Mouse (Mus musculus) neural tube, embryonic 11.5 days (tissue): ENCODE data around the gene Adh4. TPM values are rescaled to one million over a fixed set of nuclear protein-coding genes. Genes with fewer than 3 reads are reported as not detected.
A peak's percentile ranks its signal among the peaks of the same experiment; 100 is the strongest.
"Not testable (repeated sequence)": the region's sequence is repeated elsewhere in the genome, so short reads cannot be mapped to it uniquely, and the experiment has no call there.

Experiments used
- ATAC-seq: fragments of 200-750 bp; cut with Nextera tagmentation; 2 replicates; pipeline ENCODE4 v1.8.0; 2017; ENCODE audit warnings: moderate number of reproducible peaks, mild to moderate bottlenecking, moderate TSS enrichment, moderate library complexity; ENCODE audit not compliant: insufficient read depth, low FRiP score, low TSS enrichment
- DNase-seq: peaks from one replicate; pipeline ENCODE4 v3.0.0-alpha.2; 2015; ENCODE audit warnings: low spot score
- H3K27ac ChIP-seq: fragments of 300-500 bp; sonication (generic); 2 replicates; pipeline ENCODE4 v1.5.1; 2014; ENCODE audit warnings: low read depth, mild to moderate bottlenecking, low read length
- H3K27me3 ChIP-seq: fragments of 300-500 bp; sonication (generic); 2 replicates; pipeline ENCODE4 v1.6.1; 2014; ENCODE audit warnings: mild to moderate bottlenecking, low read length, mixed read lengths; ENCODE audit not compliant: control insufficient read depth, insufficient read depth
- H3K36me3 ChIP-seq: fragments of 300-500 bp; sonication (generic); 2 replicates; pipeline ENCODE4 v1.6.1; 2014; ENCODE audit warnings: mild to moderate bottlenecking, low read length, moderate library complexity, mixed read lengths; ENCODE audit not compliant: control insufficient read depth, insufficient read depth
- H3K4me1 ChIP-seq: fragments of 300-500 bp; sonication (generic); 2 replicates; pipeline ENCODE4 v1.6.1; 2014; ENCODE audit warnings: low read length, mixed read lengths; ENCODE audit not compliant: control insufficient read depth, insufficient read depth
- H3K4me2 ChIP-seq: fragments of 300-500 bp; sonication (generic); 2 replicates; pipeline ENCODE4 v1.6.1; 2014; ENCODE audit warnings: low read depth, mild to moderate bottlenecking, moderate library complexity
- H3K4me3 ChIP-seq: fragments of 300-500 bp; sonication (generic); 2 replicates; pipeline ENCODE4 v1.5.1; 2014; ENCODE audit warnings: low read depth, low read length
- H3K9ac ChIP-seq: fragments of 300-500 bp; sonication (generic); 2 replicates; pipeline ENCODE4 v1.6.1; 2014; ENCODE audit warnings: mild to moderate bottlenecking, low read length
- H3K9me3 ChIP-seq: fragments of 300-500 bp; sonication (generic); 2 replicates; pipeline ENCODE4 v1.6.1; 2016; ENCODE audit warnings: low read length; ENCODE audit not compliant: control insufficient read depth
- WGBS: fragments of 180-500 bp; shearing (Covaris S2); extraction: QIAGEN DNeasy Blood & Tissue Kit; methylation state at CpG from one replicate; pipeline ENCODE4 v1.1.7; 2014; 5-methylcytosine and 5-hydroxymethylcytosine counted together
- polyA plus RNA-seq: library from polyadenylated mRNA; unstranded; fragments of >200 nt; fragmentation: Nextera tagmentation; extraction: Ambion mirVana; gene quantifications from 2 replicates; pipeline ENCODE4 v1.2.1, GENCODE M21; 2014

Adh4 gene
- not detected in 2 replicates for polyA plus RNA-seq

DNA sequence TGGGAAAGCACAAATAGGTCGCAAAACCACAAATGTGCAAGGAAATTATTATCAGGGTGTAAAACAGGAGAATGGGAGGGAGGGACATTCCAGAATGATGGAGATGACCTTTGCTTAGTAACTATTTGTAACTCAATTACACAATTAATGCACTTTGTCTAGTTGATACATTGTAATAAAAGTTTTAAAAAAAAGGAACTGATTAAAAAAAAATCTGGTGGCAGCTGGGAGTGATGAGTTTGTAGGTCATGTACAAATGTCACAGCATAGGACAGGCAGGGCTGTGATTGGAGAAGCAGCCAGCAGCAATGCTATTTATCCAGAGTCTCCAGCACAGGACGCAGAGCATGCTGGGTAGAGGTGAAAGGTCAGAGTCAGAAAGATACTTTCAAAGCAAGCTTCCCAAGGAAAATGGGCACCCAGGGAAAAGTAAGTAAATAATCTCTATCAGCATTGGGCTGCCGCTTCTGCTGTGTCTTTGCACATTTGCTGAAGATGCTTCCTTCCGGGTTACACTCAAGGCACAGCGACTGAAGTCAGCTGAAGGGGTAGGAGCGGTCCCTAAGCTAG lies at the start of gene Adh4:
Gene Adh4, plus strand, starts transcription at position 346 of the 570 bp plus-strand sequence.
- Histone ChIP-seq H3K27ac (no peak within 1 kb of the TSS), H3K27me3 (no peaks in the 10 kb centered on the region), H3K4me3 (no peak within 1 kb of the TSS), H3K36me3 (no peaks in the 10 kb centered on the region), H3K4me1 (no peaks in the 10 kb centered on the region), H3K9ac (no peak within 1 kb of the TSS), H3K9me3 (no peaks in the 10 kb centered on the region), H3K4me2 (no peak within 1 kb of the TSS)
- WGBS, result 68% methylated on average over 6 of the region's 6 CpGs
- ATAC-seq, result no peak
- no peak for DNase-seq

DNA sequence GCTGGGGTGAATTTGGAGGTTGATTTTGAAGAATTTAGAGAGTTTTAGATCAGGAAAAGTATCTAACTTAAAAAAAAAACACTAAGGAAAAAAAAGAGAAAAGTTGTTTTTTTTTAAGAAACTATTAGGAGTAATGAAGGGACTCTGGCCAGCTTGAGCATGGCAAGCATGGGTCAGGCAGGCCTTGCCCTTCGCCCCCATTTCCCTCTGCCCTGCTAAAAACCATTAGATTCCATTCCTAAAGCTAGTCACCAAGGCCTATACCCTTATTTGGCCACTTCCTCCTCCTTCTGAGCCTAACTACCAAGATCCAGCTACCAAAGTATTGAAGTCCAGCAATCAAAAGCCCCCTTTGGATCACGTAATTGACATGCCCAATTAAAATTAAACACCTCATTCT lies 49.1 kb upstream of the Adh4 start:
- H3K27ac ChIP-seq, result no peak overlapping the region
- no peak overlapping the region for H3K4me3 ChIP-seq
- WGBS, result 75% methylated on average over 2 of the region's 2 CpGs
- no peaks in the 10 kb centered on the region for H3K9me3 ChIP-seq
- DNase-seq, result no peak
- no peaks in the 10 kb centered on the region for H3K4me1 ChIP-seq
- no peaks in the 10 kb centered on the region for H3K36me3 ChIP-seq
- H3K27me3 ChIP-seq, result no peaks in the 10 kb centered on the region
- H3K4me2 ChIP-seq, result no peak overlapping the region
- no peak for ATAC-seq
- no peak overlapping the region for H3K9ac ChIP-seq

GRCm38 (mm10) chr3:138369546-138369945 lies 45.7 kb upstream of the Adh4 start:
- H3K27me3 ChIP-seq, result no peaks in the 10 kb centered on the region
- H3K9ac ChIP-seq, result no peak overlapping the region
- DNase-seq (no peak), ATAC-seq (no peak)
- no peaks in the 10 kb centered on the region for H3K36me3 ChIP-seq
- no peaks in the 10 kb centered on the region for H3K9me3 ChIP-seq
- H3K27ac ChIP-seq, result no peak overlapping the region
- no peak overlapping the region for H3K4me2 ChIP-seq
- WGBS, result 90% methylated on average over 1 of the region's 1 CpGs
- H3K4me1 ChIP-seq, result no peaks in the 10 kb centered on the region
- H3K4me3 ChIP-seq, result no peak overlapping the region

DNA sequence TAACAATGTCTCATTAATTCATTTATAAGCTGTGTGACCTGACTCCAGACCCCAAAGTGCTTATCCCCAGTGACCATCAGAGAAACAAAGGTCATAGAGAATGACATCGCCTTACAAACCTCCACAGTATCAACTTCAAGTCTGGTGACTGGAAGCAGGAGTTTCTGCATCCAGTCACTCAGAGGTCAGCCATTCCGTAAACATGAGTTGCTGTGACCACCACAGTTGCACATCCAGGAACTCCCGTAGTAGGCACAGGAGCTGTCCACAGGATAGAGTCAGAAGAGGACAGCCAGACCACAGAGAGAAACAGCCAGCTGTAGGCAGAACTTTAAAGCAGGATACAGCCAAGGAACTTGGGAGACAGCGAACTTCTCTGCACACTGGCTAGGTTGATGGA lies 45.0 kb upstream of the Adh4 start:
- DNase-seq, H3K4me1 ChIP-seq, H3K36me3 ChIP-seq, H3K4me2 ChIP-seq, H3K4me3 ChIP-seq, H3K27ac ChIP-seq, H3K27me3 ChIP-seq, H3K9me3 ChIP-seq, ATAC-seq, H3K9ac ChIP-seq: not testable (repeated sequence)
- 75% methylated on average over 4 of the region's 4 CpGs for WGBS

DNA sequence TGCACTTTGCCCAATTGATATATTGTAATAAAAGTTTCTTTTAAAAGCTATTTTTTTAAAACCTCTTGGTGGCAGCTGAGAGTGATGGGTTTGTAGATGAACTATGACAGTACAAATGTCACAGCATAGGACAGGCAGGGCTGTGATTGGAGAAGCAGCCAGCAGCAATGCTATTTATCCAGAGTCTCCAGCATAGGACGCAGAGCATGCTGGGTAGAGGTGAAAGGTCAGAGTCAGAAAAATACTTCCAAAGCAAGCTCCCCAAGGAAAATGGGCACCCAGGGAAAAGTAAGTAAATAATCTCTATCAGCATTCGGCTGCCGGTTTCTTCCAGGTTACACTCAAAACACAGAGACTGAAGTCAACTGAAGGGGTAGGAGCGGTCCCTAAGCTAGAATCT lies 41.3 kb upstream of the Adh4 start:
- WGBS, result 51% methylated on average over 4 of the region's 4 CpGs
- no peak overlapping the region for H3K4me3 ChIP-seq

DNA sequence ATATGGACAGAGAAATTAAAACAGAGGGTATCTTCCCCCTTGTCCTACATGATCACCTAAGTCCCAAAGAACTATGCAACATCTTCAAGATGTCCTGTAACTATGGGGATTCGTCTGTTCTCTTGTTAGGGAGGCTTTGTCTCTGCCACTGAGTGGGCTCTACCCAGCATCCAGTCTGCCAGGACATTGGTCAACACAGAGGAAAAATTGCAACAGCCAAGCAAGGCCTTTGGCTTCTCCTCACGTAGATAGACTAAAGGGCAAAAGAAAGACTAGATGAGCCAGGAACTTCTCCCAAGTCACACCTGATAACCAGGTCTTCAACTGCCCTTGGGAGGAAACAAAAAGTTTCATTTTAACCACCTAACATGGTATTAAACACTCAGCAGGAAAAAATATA lies 40.1 kb upstream of the Adh4 start:
- no peak overlapping the region for H3K9ac ChIP-seq
- H3K4me3 ChIP-seq, result no peak overlapping the region
- H3K4me2 ChIP-seq, result no peak overlapping the region
- no peaks in the 10 kb centered on the region for H3K9me3 ChIP-seq
- no peaks in the 10 kb centered on the region for H3K4me1 ChIP-seq
- H3K27ac ChIP-seq, result no peak overlapping the region
- no peak for DNase-seq
- no peaks in the 10 kb centered on the region for H3K36me3 ChIP-seq
- ATAC-seq, result no peak
- no peaks in the 10 kb centered on the region for H3K27me3 ChIP-seq
- 82% methylated on average over 2 of the region's 2 CpGs for WGBS

More for the DNA sequence above, 41.3 kb upstream of the Adh4 start:
- no peaks in the 10 kb centered on the region for H3K27me3 ChIP-seq
- no peak overlapping the region for H3K27ac ChIP-seq
- DNase-seq (no peak), ATAC-seq (no peak)
- no peaks in the 10 kb centered on the region for H3K36me3 ChIP-seq
- H3K9me3 ChIP-seq, result no peaks in the 10 kb centered on the region
- no peak overlapping the region for H3K4me2 ChIP-seq
- no peak overlapping the region for H3K9ac ChIP-seq
- no peaks in the 10 kb centered on the region for H3K4me1 ChIP-seq

GRCm38 (mm10) chr3:138381133-138381532 lies 34.1 kb upstream of the Adh4 start:
- Histone ChIP-seq H3K36me3 (no peaks in the 10 kb centered on the region), H3K4me3 (no peak overlapping the region), H3K9ac (no peak overlapping the region), H3K4me1 (no peaks in the 10 kb centered on the region), H3K27me3 (no peaks in the 10 kb centered on the region), H3K4me2 (no peak overlapping the region), H3K9me3 (no peaks in the 10 kb centered on the region), H3K27ac (no peak overlapping the region)
- DNase-seq, result peak; percentile 26
- no peak for ATAC-seq
- 18% methylated on average over 3 of the region's 3 CpGs for WGBS

- no peaks in the 10 kb centered on the region for H3K9me3 ChIP-seq
- WGBS, result 87% methylated on average over 6 of the region's 6 CpGs
Observed at GRCm38 (mm10) chr3:138387155-138387554, 28.1 kb upstream of the Adh4 start.

DNA sequence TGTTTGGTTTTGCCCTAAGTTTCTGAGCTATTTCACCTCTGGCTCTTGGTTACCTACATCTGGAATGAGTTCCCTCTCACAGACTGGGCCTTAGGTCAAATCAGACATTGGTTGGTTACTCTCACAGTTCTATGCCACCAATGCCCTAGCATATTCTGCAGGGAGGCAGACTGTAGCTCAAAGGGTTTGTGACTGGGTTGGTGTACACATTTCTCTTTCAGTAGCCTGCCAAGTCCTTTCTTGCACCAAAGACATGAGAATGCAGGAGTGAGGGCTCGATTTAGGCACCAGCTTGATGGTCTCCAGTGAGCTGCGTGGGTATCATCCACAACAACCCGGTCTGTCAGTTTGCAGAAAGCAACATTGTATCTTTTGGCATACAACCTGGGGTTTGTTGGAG lies 10.4 kb upstream of the Adh4 start:
- DNase-seq, result no peak
- no peak overlapping the region for H3K27ac ChIP-seq
- no peaks in the 10 kb centered on the region for H3K27me3 ChIP-seq
- no peak for ATAC-seq
- H3K9ac ChIP-seq, result no peak overlapping the region
- WGBS, result 82% methylated on average over 3 of the region's 3 CpGs
- no peak overlapping the region for H3K4me3 ChIP-seq
- no peaks in the 10 kb centered on the region for H3K36me3 ChIP-seq
- H3K4me1 ChIP-seq, result no peaks in the 10 kb centered on the region
- no peak overlapping the region for H3K4me2 ChIP-seq
- H3K9me3 ChIP-seq, result no peaks in the 10 kb centered on the region

More at GRCm38 (mm10) chr3:138387155-138387554, 28.1 kb upstream of the Adh4 start:
- no peaks in the 10 kb centered on the region for H3K4me1 ChIP-seq
- DNase-seq, result no peak
- H3K36me3 ChIP-seq, result no peaks in the 10 kb centered on the region
- no peak for ATAC-seq
- no peak overlapping the region for H3K9ac ChIP-seq
- H3K4me2 ChIP-seq, result no peak overlapping the region
- H3K27me3 ChIP-seq, result no peaks in the 10 kb centered on the region
- no peak overlapping the region for H3K4me3 ChIP-seq
- H3K27ac ChIP-seq, result no peak overlapping the region
